Mouse (Mus musculus): ENCODE measurements around the gene Gm14137. TPM values are rescaled to one million over a fixed set of nuclear protein-coding genes. Genes with fewer than 3 reads are reported as not detected.

The Gm14137 gene
- polyA plus RNA-seq, 1 experiment = not detected

GRCm38 (mm10) chr2:119156081-119156680 is 18.1 kb upstream of the Gm14137 start:
- WGBS = 4% methylated on average over 34 of the region's 34 CpGs
- peaks cover 6% of the 10 kb centered on the region; the same call in 1 of the 2 replicates for H3K4me1 ChIP-seq (ENCODE audit: control insufficient read depth, insufficient read depth, low read length)
- TF ChIP-seq POLR2A (IDR thresholded peaks at IDR 0.05; ENCODE audit: insufficient read depth, low read depth, low read length) = no peak
- TF ChIP-seq CTCF (IDR thresholded peaks at IDR 0.05; ENCODE audit: insufficient read depth, low read depth, low read length) = no peak
- H3K27ac ChIP-seq (ENCODE audit: insufficient read depth, low read depth, low read length) = no peak overlapping the region
- peak overlapping the region; percentile 67 for H3K4me3 ChIP-seq (ENCODE audit: insufficient read depth, low read depth, low read length)

- Histone ChIP-seq H3K4me1 (ENCODE audit: control insufficient read depth, insufficient read depth, low read length) (peaks cover 6% of the 10 kb centered on the region; the same call in 1 of the 2 replicates), H3K27ac (ENCODE audit: insufficient read depth, low read depth, low read length) (peak within 1 kb of the TSS; percentile 59; the same call in 1 of the 2 replicates), H3K4me3 (ENCODE audit: insufficient read depth, low read depth, low read length) (peak within 1 kb of the TSS; percentile 67)
- WGBS = under 1% methylated on average over 57 of the region's 57 CpGs
- TF ChIP-seq POLR2A (IDR thresholded peaks at IDR 0.05; ENCODE audit: insufficient read depth, low read depth, low read length) (peak; percentile 88), CTCF (IDR thresholded peaks at IDR 0.05; ENCODE audit: insufficient read depth, low read depth, low read length) (no peak)
These were observed 17.4 kb upstream of the Gm14137 start, which contains the start of gene Rmdn3 for GRCm38 (mm10) chr2:119156681-119157572. Gene Rmdn3, minus strand, starts transcription at chr2:119157034.

DNA sequence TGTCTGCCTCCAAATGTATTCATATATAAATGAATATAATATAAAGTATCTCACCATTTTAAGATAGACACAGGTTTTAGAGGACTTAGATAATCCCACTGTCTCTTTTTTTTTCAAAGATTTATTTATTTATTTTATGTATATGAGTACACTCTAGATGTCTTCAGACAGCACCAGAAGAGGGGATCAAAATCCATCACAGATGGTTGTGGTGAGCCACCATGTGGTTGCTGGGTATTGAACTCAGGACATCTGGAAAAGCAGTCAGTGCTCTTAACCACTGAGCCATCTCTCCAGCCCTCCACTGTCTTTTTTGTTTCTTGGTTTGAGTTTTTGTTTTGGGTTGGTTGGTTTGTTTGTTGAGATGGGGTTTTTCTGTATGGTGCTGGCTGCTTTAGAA is 16.5 kb upstream of the Gm14137 start:
- peaks cover 6% of the 10 kb centered on the region; the same call in 1 of the 2 replicates for H3K4me1 ChIP-seq (ENCODE audit: control insufficient read depth, insufficient read depth, low read length)
- H3K4me3 ChIP-seq (ENCODE audit: insufficient read depth, low read depth, low read length) = no peak overlapping the region
- H3K27ac ChIP-seq (ENCODE audit: insufficient read depth, low read depth, low read length) = no peak overlapping the region
- TF ChIP-seq POLR2A (IDR thresholded peaks at IDR 0.05; ENCODE audit: insufficient read depth, low read depth, low read length) = no peak
- no peak for TF ChIP-seq CTCF (IDR thresholded peaks at IDR 0.05; ENCODE audit: insufficient read depth, low read depth, low read length)

GRCm38 (mm10) chr2:119161247-119161646 is 13.1 kb upstream of the Gm14137 start:
- TF ChIP-seq CTCF (IDR thresholded peaks at IDR 0.05; ENCODE audit: insufficient read depth, low read depth, low read length) (no peak), POLR2A (IDR thresholded peaks at IDR 0.05; ENCODE audit: insufficient read depth, low read depth, low read length) (no peak)
- 46% methylated on average over 2 of the region's 2 CpGs for WGBS
- Histone ChIP-seq H3K4me1 (ENCODE audit: control insufficient read depth, insufficient read depth, low read length) (no peaks in the 10 kb centered on the region), H3K27ac (ENCODE audit: insufficient read depth, low read depth, low read length) (no peak overlapping the region), H3K4me3 (ENCODE audit: insufficient read depth, low read depth, low read length) (no peak overlapping the region)

DNA sequence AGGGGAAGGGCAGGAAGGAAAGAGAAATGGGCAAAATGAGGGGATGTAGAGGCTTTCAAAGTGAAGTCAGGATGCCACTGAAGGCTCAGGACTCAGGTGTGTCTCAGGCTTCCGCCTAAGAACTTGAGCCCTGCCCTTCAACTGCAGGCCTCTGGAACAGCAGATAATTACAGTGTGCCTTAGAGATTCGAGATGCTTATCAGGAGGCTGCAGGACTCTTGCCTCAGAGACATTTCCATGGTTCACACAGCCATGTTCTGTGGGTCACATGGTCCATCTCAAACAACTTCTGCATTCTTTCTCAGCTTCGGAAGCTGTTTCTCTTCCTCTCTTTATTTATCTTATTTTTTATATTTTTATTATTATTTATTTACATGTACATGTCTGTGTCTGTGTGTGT is 11.2 kb upstream of the Gm14137 start:
- no peak overlapping the region for H3K27ac ChIP-seq (ENCODE audit: insufficient read depth, low read depth, low read length)
- 78% methylated on average over 3 of the region's 3 CpGs for WGBS
- H3K4me1 ChIP-seq (ENCODE audit: control insufficient read depth, insufficient read depth, low read length) = peaks cover 13% of the 10 kb centered on the region
- no peak overlapping the region for H3K4me3 ChIP-seq (ENCODE audit: insufficient read depth, low read depth, low read length)
- no peak for TF ChIP-seq POLR2A (IDR thresholded peaks at IDR 0.05; ENCODE audit: insufficient read depth, low read depth, low read length)
- no peak for TF ChIP-seq CTCF (IDR thresholded peaks at IDR 0.05; ENCODE audit: insufficient read depth, low read depth, low read length)

- no peak for TF ChIP-seq POLR2A (IDR thresholded peaks at IDR 0.05; ENCODE audit: insufficient read depth, low read depth, low read length)
- TF ChIP-seq CTCF (IDR thresholded peaks at IDR 0.05; ENCODE audit: insufficient read depth, low read depth, low read length) = no peak
- Histone ChIP-seq H3K4me1 (ENCODE audit: control insufficient read depth, insufficient read depth, low read length) (peaks cover 13% of the 10 kb centered on the region), H3K27ac (ENCODE audit: insufficient read depth, low read depth, low read length) (no peak overlapping the region), H3K4me3 (ENCODE audit: insufficient read depth, low read depth, low read length) (no peak overlapping the region)
- 90% methylated on average over 4 of the region's 4 CpGs for WGBS
These were observed 10.3 kb upstream of the Gm14137 start for GRCm38 (mm10) chr2:119163999-119164398.

- H3K4me3 ChIP-seq (ENCODE audit: insufficient read depth, low read depth, low read length) = no peak overlapping the region
- H3K27ac ChIP-seq (ENCODE audit: insufficient read depth, low read depth, low read length) = no peak overlapping the region
- peaks cover 23% of the 10 kb centered on the region for H3K4me1 ChIP-seq (ENCODE audit: control insufficient read depth, insufficient read depth, low read length)
- no peak for TF ChIP-seq CTCF (IDR thresholded peaks at IDR 0.05; ENCODE audit: insufficient read depth, low read depth, low read length)
- no peak for TF ChIP-seq POLR2A (IDR thresholded peaks at IDR 0.05; ENCODE audit: insufficient read depth, low read depth, low read length)
These were observed 8.9 kb upstream of the Gm14137 start for GRCm38 (mm10) chr2:119165401-119165800.

GRCm38 (mm10) chr2:119166901-119167865 is 7.1 kb upstream of the Gm14137 start, which contains the start of gene Gchfr:
Gene Gchfr, plus strand, starts transcription at chr2:119167773.
- WGBS = under 1% methylated on average over 60 of the region's 60 CpGs
- H3K4me1 ChIP-seq (ENCODE audit: control insufficient read depth, insufficient read depth, low read length) = peaks cover 31% of the 10 kb centered on the region
- no peak within 1 kb of the TSS for H3K27ac ChIP-seq (ENCODE audit: insufficient read depth, low read depth, low read length)
- peak within 1 kb of the TSS; percentile 52 for H3K4me3 ChIP-seq (ENCODE audit: insufficient read depth, low read depth, low read length)
- TF ChIP-seq CTCF (IDR thresholded peaks at IDR 0.05; ENCODE audit: insufficient read depth, low read depth, low read length) (no peak), POLR2A (IDR thresholded peaks at IDR 0.05; ENCODE audit: insufficient read depth, low read depth, low read length) (no peak)

Measured in olfactory bulb, adult 2 months (tissue).